Mouse (Mus musculus): ENCODE data around the gene Ccnb1ip1.
"Not testable (repeated sequence)": the region's sequence is repeated elsewhere in the genome, so short reads cannot be mapped to it uniquely, and the experiment has no call there.

Gene Ccnb1ip1

GRCm38 (mm10) chr14:50807487-50808072 is at the start of gene Ccnb1ip1, which contains the start of gene Parp2:
Ccnb1ip1 (minus strand) TSS chr14:50807732.
Parp2 (plus strand) TSS chr14:50807841.
- in situ Hi-C loops (cut with MboI, MseI): no loop called here

DNA sequence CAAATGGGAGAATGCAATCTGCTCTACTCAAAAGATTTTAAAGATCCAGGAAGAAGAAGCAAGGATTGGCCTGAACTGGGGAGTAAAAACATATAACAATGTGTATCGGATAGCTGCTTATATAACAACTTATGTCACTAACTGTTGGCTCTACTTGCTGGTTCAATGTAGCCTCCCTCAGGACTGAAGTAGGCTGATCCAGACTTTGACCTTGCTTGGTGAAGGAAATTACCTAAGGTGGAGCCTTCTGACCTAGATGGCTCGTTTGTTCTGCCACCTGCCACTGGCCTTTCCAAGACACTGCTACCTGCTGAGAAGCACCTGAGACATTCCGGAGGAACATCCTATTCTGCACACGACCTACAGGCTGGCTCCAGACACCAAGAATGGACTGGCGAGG is 48.3 kb upstream of the Ccnb1ip1 start:
- in situ Hi-C loops (cut with MboI, MseI): no loop called here

DNA sequence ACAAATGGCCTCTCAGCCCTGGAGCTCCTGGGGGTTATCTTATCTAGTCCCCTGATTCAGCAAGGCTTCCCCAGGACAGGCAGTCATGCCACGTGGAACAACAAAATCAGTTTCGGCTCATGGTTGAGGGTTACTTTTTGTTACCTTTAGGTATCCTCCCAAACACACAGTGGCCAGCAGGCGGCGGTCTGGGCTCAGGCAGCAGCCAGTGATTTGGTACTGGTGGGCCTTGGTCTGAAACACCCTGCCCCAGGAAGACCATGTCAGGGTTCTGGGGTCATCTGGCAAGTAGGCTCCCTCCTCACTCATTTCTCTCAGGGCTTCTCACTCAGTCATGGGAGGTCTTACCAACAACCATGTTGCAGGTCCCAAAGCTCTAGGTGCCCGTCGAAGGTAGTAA is 29.7 kb upstream of the Ccnb1ip1 start:
- in situ Hi-C loops (cut with MboI, MseI): no loop called here

DNA sequence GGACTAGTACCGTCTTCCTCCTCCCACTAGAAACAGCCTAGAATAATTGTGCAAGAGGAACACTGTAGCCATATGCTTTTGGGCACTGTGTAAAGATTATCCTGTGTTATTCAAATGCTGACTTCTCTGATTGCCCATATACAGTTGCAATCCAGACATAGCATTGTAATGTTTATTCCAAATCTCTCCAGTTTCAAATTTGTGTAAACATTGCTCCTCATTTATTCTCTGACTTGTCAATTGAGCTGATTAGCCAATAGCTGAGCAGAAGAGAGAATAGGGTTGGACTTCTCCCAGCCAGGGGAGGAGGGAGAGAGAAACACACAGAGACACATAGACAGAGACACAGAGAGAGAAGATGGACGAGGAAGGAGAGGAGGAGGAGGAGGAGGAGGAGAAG is 26.9 kb upstream of the Ccnb1ip1 start:
- in situ Hi-C loops (cut with MboI, MseI): no loop called here

DNA sequence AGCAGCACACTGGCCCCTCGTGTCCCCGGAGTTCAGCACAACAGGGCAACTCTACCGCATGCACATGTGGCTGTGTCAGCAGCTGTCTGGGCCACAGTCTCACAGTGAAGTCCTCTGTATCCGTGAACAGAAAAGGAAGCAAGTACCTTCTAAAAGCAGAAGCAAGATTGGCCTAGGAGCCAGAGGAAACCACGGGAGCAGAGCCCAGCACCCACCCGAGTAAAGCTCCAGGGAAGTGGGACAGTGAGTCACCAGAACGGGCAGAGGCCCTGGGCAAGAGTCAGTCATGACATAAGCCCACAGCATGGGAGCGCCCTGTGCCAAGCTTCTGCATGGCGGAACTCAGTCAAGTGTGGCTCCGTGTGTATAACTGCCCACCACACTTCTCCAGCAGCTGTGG is 26.4 kb upstream of the Ccnb1ip1 start:
- in situ Hi-C loops (cut with MboI, MseI): no loop called here

GRCm38 (mm10) chr14:50829878-50830277 is 22.3 kb upstream of the Ccnb1ip1 start:
- in situ Hi-C loops (cut with MboI, MseI): no loop called here

DNA sequence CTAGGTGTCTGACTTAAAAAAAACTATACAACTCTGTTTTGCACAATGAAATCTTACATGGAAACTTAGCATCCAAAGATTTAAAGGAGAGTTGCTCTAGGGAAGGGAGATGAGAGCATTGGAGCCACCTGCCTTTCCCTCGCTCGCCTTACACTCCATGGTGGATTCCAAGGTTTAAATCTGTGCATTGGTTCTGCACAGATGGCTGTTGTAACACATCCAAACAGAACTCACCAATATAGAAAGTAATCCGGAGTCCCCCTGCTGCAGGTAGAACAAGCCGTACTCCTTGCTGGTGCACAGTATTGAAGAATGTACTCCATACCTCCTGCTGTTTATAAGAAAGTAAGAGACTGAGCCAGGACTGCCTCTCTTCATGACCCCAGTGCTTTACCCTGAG is 19.0 kb upstream of the Ccnb1ip1 start:
- in situ Hi-C loops (cut with MboI, MseI): no loop called here

DNA sequence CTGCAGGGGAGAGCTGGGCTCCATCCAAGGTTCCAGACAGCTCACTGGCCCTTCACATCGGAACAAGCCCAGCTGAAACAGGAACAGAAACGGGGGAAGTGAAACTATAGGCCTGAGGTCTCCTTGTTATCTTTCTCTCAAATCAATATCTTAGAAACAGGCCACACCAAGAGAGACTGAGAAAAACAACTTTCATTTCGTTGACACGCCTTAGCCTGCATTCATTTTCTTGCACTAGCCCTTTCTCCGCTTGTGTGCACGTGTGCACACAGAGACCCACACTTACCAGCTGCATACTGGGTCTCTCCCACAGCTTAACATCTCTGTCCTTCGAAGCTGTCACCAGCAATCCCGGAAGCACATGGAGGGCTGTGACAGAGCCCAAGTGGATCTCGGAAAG is 16.7 kb upstream of the Ccnb1ip1 start:
- in situ Hi-C loops (cut with MboI, MseI): no loop called here

DNA sequence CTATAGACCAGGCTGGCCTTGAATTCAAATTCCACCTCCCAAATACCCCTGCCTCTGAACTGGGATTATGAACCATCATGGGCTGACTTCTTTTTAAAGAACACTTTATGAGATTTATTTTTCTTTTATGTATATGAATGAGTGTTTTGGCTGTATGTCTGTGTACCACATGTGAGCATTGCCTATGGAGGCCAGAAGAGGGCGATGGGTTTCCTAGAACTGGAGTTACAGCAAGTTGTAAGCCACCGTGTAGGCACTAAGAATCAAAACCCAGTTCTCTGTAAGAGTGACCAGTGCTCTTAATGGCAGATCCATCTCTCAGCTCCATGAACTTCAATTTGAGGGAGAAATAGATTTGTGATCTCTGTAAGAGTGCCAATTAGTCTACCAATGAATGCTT is 15.7 kb upstream of the Ccnb1ip1 start:
- in situ Hi-C loops (cut with MboI, MseI): no loop called here

- in situ Hi-C loops (cut with MboI, MseI): loop anchor here (5.0 kb wide), 1 partner anchor 249 kb away; no protein-coding TSS in a partner anchor
Measured at GRCm38 (mm10) chr14:50813060-50813459, 5.5 kb upstream of the Ccnb1ip1 start.

- in situ Hi-C loops (cut with MboI, MseI): not testable (repeated sequence)
Measured at GRCm38 (mm10) chr14:50806469-50806868, 1.1 kb downstream of the Ccnb1ip1 start.

- in situ Hi-C loops (cut with MboI, MseI): no loop called here
Measured at GRCm38 (mm10) chr14:50804683-50805082, 2.8 kb downstream of the Ccnb1ip1 start.

DNA sequence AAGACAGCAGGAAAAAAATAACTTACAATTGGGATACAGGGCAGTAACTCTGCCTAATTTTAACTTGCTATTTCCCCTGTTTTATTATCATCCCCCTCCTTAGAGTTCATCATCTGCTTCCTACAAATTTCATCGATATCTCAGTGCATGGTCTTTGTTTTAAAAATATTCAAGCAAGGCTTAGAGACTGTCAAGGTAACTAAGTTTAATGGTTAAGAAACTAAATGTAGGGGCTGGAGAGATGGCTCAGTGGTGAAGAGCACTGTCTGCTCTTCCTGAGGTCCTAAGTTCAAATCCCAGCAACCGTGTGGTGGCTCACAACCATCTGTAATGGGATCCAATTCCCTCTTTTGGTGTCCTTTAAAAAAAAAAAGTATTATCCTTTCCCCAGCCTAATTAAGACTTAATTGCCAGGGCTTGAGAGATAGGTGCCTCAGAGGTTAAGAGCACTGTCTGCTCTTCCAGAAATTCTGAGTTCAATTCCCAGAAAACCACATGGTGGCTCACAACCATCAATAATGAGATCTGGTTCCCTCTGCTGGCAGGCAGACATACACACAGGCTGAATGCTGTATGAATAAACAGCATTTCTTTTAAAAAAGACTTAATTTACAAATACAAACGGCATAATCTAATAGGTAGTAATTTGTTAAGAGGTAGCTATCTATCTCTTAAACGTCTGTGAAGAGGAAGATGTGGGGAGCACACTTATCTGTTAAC is 4.5 kb downstream of the Ccnb1ip1 start:
- in situ Hi-C loops (cut with MboI, MseI): no loop called here

- in situ Hi-C loops (cut with MboI, MseI): no loop called here
Measured at GRCm38 (mm10) chr14:50802441-50802840, 5.1 kb downstream of the Ccnb1ip1 start.

DNA sequence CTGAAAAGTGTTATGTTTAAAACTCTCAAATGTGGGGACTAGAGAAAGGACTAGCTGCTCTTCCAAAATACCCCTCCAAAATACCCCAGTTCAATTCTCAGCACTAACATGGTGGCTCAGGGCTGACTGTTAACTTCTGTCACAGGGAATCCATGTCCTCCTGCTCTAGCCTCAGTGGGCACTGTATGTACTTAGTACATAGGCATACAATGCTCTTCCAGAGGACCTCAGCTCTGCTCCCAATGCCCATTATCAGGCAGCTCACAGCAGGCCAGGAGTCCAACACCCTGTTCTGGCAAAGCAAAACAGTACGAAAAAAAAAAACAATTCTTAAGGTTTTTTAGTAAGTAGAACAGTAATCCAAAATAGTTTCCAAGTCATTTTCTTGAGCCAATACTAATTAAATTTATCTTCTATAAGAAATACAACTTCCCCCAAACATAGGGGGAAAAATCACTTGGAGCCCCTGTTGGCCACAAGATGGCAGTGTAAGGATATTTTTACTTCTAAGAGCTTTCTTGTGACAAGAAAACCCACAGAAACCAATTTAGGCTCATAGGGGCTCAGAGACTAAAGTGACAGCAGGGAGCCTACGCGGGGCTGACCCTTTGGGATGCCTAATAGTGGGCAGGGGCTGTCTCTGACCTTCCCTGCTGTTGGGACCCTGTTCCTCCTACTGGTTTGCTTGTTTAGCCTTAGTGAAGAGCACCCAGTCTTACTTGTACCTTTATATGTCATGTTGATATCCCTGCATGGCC is 7.9 kb downstream of the Ccnb1ip1 start:
- in situ Hi-C loops (cut with MboI, MseI): no loop called here

DNA sequence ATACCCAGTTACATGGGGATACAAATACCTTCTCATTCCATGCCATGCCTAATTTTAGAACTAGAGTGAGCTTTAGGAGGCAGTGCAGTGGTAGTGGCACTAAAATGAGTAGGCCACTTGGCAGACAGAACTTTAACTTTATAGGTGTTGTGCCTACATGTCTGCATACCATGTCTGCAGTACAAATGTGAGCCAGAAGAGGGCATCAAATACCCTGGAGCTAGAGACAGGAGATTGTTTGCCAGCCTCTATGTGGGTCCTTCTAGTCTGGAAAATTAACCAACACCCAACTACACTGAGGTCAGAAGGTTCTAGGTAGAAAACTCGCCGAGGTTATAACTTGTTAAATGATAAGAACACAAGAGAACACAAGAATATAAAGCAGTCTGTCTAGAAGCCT is 9.0 kb downstream of the Ccnb1ip1 start:
- in situ Hi-C loops (cut with MboI, MseI): no loop called here

DNA sequence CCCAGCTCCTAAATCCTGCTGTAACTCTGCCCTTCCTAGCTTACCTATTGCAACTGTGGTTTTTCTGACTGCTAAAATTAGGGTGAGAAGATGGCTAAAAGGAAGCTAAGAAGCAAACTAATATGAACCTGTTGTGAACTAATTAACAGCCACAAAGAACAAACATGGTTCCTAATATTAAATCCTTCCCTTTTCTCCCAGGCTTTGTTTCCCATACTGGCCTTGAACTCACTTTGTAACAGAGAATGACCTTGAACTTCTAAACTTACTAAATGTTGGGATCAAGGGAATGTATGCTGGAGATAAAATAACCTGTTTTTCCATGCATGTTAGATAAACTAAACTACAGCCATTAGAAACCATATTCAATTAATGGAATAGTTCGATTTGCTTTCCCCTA is 11.1 kb downstream of the Ccnb1ip1 start:
- in situ Hi-C loops (cut with MboI, MseI): no loop called here

GRCm38 (mm10) chr14:50795965-50796364 is 11.6 kb downstream of the Ccnb1ip1 start:
- in situ Hi-C loops (cut with MboI, MseI): no loop called here

GRCm38 (mm10) chr14:50795261-50795935 is 12.1 kb downstream of the Ccnb1ip1 start:
- in situ Hi-C loops (cut with MboI, MseI): no loop called here

GRCm38 (mm10) chr14:50788157-50788556 is 19.4 kb downstream of the Ccnb1ip1 start:
- in situ Hi-C loops (cut with MboI, MseI): no loop called here

- in situ Hi-C loops (cut with MboI, MseI): no loop called here
Measured at GRCm38 (mm10) chr14:50785251-50785637, 22.3 kb downstream of the Ccnb1ip1 start, which contains the start of gene Ttc5. Ttc5 (minus strand) TSS chr14:50785519.

All from T-helper 1 cell (primary cell).